Mouse (Mus musculus) layer of hippocampus, postnatal 36 days (tissue): Measurements from ENCODE around the gene Smyd4. TPM values are rescaled to one million over a fixed set of nuclear protein-coding genes. Genes with fewer than 3 reads are reported as not detected.
"Not testable (repeated sequence)": the region's sequence is repeated elsewhere in the genome, so short reads cannot be mapped to it uniquely, and the experiment has no call there.

Source experiments
- DNase-seq, 2 experiments: peaks; one replicate each; pipeline ENCODE4 v3.0.0; 2022
- total RNA-seq, 2 experiments: library from RNA; stranded (reverse); gene quantifications; 2 replicates each; pipeline ENCODE4 v1.2.3; 2021

Gene Smyd4
- total RNA-seq, 2 experiments from 2014 or later = 12.8 to 14.4 TPM

GRCm38 (mm10) chr11:75346556-75347187 is 1.6 kb upstream of the Smyd4 start:
- DNase-seq = no peak

DNA sequence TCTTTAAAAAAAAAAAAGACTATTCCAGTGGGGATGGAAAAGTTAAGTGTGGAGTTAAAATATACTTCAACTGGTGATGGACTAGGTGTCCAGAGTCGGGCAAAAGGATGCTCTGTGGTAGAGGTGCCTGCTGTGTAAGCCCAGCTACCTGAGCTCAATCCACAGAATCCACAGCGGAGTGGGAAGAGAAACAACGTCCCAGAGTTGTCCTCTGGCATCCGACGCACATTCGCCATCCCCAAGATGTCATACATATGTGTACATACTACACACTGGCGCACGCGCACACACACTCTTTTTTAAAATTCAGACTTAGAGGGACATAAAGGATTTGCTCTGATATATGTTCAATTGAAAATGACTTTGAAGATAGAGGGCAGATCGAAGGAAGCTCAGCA is 1.0 kb upstream of the Smyd4 start:
- no peak for DNase-seq

DNA sequence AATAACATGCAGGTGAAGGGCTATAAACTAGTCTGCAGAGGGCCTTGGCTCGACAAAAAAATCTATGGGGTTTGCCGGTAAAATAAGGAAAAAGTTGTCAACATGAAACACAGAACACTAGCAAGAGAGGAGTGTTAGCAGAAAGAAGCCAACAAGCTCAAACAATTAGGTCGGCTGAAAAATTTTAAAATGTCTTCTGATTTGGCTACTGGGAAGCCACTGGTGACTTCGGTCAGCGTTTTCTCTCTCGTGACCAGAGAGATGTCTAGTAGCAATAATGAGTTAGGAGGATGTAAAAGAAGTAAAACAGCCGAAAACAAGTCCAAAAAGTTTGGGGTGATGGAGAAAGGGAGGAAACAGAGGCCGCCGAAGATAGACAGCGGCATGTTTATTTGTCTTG is 637 bp upstream of the Smyd4 start:
- DNase-seq = no peak

DNA sequence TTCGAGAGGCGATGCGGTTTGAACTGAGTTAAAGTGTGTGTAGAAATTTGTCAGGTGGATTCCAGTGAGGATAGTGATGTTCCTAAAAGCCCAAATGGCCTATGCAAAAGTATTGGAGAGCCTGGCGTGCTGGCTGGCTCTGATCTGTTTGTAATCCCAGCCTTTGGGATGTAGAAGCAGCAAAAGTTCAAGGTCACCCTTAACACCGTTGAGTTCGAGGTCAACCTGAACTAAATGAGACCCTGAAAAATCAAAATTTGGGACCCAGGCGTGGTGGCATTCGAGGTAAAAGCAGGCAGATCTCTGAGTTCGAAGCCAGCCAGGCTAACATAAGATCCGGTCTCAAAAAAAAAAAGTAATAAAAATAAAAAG is 643 bp downstream of the Smyd4 start:
- DNase-seq = no peak

DNA sequence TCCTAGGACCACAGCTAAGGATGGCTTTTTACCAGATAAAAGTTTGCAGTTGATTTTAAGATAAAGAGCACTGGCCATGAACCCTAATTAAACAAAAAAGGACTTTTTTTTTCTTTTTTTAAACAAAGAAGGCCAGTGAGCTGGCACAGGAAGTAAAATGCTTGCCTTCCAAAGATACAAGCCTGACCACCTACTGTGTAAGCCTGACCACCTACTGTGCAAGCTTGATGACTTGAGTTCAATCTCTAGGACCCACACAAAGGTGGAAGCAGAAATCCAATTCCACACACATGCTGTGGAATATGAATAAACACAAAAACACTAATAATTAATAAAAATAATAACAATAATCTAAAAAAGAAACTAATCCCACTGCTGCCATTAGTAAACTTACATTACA is 3.0 kb downstream of the Smyd4 start:
- DNase-seq = no peak

- DNase-seq = no peak
Observed at GRCm38 (mm10) chr11:75355475-75355874, 7.2 kb downstream of the Smyd4 start.

DNA sequence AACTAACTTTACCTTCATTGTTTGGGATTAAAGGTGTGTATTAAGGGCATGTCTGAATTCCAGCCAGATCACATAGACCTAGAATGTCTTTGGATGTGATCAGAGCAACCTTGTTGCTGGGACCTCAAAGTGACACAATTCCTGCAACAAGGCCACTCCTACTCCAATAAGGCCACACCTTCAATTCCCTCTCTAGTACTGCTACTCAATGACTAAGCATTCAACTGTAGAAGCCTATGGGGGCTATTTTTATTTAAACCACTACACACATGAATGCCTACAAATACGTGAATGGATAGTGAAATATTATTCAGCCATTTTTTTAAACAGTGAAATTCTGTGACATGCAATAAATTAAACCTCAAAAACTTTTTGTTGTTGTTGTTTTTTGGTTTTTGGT is 28.9 kb downstream of the Smyd4 start:
- DNase-seq = no peak

DNA sequence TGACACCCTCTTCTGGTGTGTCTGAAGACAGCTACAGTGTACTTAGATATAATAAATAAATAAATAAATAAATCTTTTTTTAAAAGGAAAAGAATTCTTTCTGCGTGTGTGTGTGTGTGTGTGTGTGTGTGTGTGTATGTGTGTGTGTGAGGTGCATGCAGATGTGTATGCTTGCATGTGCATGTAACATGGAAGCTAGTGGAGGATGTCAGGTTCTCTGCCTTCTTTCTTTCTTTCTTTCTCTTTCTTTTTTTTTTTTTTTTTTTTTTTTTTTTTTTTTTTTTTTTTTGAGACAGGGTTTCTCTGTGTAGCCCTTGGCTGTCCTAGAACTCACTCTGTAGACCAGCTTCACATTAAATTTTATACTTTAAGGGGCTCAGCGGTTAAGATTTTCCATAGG is 30.6 kb downstream of the Smyd4 start:
- not testable (repeated sequence) for DNase-seq

DNA sequence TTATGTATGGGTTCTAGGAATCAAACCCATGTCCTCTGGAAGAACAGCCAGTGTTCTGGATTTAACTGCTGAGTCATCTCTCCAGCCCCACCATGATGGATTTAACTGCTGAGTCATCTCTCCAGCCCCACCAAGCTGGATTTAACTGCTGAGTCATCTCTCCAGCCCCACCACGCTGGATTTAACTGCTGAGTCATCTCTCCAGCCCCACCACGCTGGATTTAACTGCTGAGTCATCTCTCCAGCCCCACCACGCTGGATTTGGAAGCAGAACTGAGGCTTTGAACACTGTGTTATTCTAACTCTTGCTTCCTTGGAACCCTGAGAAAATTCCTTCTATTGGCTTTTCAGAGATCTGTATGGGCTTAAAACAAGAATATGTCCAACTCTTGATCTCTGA is 35.3 kb downstream of the Smyd4 start:
- not testable (repeated sequence) for DNase-seq

DNA sequence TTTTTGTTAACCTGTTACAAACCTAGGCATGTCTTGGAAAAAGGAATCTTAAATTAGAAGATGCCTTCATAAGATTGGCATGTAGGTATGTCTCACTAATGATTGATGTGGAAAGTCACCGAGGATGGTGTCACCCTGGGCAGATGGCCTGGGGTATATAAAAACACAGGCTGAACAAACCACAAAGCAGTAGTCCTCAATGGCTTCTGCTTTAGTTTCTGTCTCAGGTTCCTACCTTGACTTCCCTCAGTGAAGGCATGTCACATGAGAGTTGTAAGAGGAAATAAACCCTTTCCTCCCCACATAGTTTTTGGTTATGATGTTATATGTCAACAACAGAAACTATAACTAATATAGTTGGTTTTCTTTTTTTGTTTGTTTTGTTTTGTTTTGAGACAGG is 47.4 kb downstream of the Smyd4 start:
- DNase-seq = no peak

- DNase-seq = peak in 1 of 2 experiments; percentile 33
Observed at GRCm38 (mm10) chr11:75397452-75397851, 49.2 kb downstream of the Smyd4 start.

- peak; percentile 33 to 47 for DNase-seq
Observed at GRCm38 (mm10) chr11:75399411-75399841, 51.2 kb downstream of the Smyd4 start.

DNA sequence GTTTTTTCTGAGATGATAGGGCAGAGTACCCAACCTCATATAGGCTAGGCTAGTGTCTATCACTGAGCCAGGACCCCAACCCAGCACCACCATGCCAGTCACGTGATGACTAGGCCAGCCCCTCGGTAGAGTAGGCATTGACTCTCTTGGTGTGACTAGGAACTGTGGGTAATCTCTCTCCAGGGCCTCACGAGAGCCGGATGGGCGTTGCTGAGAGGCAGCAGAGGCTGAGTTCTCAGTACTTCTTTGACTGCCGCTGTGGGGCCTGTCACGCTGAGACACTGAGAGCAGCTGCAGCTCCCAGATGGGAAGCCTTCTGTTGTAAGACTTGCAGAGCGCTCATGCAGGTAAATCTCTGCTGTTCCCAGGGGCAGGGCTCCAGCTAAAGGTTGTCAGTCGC is 51.9 kb downstream of the Smyd4 start:
- DNase-seq = no peak

- DNase-seq = peak; percentile 32 to 46
Observed at GRCm38 (mm10) chr11:75402271-75402690, 54.0 kb downstream of the Smyd4 start.

- no peak for DNase-seq
Observed at GRCm38 (mm10) chr11:75403301-75404052, 55.2 kb downstream of the Smyd4 start.

DNA sequence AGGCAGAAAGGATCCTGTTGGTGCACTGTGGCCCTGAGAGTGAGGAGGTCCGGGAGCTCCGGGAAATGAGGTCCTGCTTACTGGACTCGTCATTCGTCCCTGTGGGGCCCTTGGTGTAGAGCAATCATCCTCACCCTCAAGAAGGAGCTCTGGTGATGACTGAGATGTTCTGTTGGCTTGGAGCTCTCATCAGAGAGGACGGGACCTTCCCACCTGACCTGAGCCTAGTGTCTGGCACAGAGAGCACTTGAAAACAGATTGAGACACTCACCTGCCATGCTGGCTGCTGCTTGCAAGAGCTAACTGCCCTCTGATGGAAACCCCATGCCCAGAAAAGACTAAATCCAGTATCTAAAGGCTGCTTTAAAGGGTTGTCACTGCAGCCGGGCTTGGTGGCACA is 56.6 kb downstream of the Smyd4 start:
- DNase-seq = no peak

- DNase-seq = no peak
Observed at GRCm38 (mm10) chr11:75406104-75406503, 57.9 kb downstream of the Smyd4 start.

- no peak for DNase-seq
Observed at GRCm38 (mm10) chr11:75406865-75407264, 58.6 kb downstream of the Smyd4 start.

DNA sequence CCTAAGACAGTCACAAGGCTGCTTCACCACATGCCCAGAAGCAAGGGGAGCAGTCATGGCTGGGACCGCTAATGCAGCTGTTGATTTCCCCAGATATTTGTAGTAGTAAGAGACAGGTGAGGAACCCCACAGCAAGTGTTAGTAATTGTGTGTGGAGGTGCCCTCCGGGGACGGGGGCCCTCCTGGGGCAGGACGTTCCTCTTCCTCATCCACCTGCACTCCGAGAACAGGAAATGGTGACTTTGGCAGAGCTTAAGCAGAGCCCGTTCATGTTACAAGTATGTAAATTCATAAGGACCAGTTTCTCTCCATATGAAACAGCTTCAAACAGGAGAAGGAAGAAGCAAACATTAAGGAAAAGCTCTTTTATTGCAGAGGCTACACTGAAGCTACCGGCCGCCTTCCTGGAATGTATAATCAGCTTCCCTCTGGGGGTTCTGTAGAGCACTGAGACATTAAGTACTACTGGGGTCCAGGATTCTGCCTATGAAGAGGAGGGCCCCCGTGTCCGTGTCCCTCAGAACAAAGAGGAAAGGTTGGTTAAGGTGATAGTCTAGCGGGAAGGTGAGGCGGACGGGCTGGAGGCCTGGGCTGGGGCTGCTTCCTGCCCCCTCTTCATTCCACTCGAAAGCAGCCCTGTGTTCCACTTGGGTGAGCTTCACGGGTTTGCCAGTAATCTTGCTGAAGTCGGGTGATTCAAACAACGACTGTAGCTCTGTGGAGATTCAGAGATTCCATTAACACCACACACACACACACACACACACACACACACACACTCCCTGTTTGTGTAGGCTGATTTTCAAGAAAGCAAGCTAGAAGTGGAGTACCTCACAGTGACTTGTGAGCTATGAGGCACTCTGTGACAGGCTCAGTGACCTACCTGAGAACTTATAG is 61.7 kb downstream of the Smyd4 start:
- no peak for DNase-seq

DNA sequence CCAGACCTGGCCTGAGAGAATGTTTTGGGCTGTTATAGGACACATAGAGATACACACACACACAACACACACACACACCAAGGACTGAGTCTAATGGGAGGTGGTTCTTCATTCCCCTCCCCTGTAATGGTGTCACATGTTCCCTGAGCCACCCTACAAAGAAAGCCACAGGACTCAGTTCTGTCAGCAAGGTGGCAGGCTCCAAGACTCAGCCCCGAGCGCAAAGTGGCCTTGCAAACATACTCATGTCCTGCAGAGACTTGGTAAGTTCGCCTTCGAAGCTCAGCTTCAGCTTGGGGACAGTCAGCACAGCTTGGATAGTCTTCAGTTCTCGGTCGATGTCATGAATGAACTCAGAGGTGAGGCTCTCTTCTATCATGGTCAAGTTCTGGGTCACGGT is 62.4 kb downstream of the Smyd4 start:
- no peak for DNase-seq

- no peak for DNase-seq
Observed at GRCm38 (mm10) chr11:75415096-75415495, 66.9 kb downstream of the Smyd4 start.

DNA sequence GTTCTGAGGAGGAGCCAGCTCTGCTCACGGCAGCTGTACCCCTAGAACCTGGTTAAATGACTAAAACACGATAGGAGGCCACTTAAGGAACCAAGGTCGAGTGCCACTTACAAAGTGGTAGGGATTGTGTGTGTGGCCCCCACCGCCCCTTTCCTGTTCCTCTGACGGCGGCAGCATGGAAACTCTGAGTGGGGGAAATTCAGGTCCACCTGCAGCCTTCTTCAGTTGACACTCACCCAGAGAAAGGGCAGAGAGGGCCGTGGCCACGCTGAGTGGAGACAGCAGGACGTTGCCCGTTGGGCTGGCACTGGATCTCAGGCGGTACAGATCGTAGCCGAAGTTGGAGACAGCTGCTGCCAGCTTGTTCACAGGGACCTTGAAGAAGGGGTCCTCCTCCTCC is 67.8 kb downstream of the Smyd4 start:
- no peak for DNase-seq

DNA sequence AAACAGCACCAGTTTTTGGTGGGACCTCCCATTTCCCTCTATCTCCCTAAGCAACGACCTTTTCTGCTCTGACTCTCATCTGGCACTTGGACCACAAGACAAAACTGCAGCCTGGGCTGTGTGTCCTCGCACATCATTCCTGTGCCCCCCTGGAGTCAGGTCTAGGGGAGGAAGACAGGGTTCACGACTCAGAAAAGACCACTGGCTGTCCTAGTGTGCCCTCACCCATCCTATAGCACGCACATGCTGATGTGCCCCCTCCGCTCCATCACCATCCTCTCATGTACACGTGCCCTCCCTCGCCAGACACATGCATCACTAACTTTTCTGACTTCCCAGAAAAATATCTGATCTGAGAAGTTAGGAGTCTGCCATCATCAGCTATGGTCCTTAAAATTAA is 71.8 kb downstream of the Smyd4 start:
- no peak for DNase-seq
